In the genomic region with DNA sequence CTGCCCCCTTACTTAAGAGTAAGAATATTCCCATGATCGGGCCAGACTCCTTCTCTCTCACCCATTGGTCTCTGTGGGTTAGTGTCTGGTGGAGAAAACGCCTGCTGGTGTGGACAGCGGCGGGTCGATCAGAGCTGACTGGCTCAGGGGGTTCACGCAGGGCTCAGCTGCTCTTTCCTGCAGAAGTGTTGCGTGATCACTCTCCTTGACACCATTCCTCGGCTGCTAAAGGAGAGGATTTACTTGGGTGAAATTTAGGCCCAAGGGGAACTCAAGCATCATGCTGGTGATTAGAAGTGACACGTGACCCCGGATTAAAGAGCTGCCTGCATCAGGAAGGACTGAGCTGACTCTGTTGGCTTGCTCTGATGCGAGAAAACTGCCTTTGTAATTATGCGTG, we compare ENCODE assay signal across 28 mouse cellular contexts.
DNase-seq lines count a peak whose midpoint lies in the region; ATAC-seq and TF ChIP-seq lines count a peak whose summit lies in the region.
"Had no signal": no experiment of that assay in that cellular context is flagged by ENCODE, and none has a peak within 500 bp of the region (broad histone marks: within the 10 kb centered on the region; RNA-seq: fewer than 3 reads in every experiment).

No protein-coding gene starts in this region.

- no peak overlapping the region for H3K27ac ChIP-seq in heart, embryonic 14.5 days (replicated peaks in 1 of 2; ENCODE audit: control insufficient read depth in 1 of 2, insufficient read depth in 1 of 2, low read depth in 2 of 2, low read length in 2 of 2)
- H3K27ac ChIP-seq in kidney, embryonic 14.5 days (ENCODE audit: low read depth, low read length): no peak overlapping the region
- H3K27ac ChIP-seq: forebrain, embryonic 10.5 days; hindbrain, embryonic 12.5 days; kidney, postnatal 0 days; limb, embryonic 15.5 days; liver, embryonic 14.5 days had no signal

- no peaks in the 10 kb centered on the region for H3K36me3 ChIP-seq in heart, embryonic 14.5 days (ENCODE audit: control insufficient read depth, insufficient read depth, low read length)
- no peaks in the 10 kb centered on the region for H3K36me3 ChIP-seq in kidney, embryonic 14.5 days (ENCODE audit: control insufficient read depth, insufficient read depth, low read length)
- H3K36me3 ChIP-seq: forebrain, embryonic 10.5 days; G1E; hindbrain, embryonic 12.5 days; limb, embryonic 15.5 days had no signal

- DNase-seq in heart, postnatal 36 days: no peak
- peak; percentile 53 for DNase-seq in brain, embryonic 14.5 days (ENCODE audit: low read depth)
- DNase-seq in mesoderm, embryonic 11.5 days (ENCODE audit: low read depth, low spot score): peak; percentile 6
- peak; percentile 77 for DNase-seq in retina, embryonic 14.5 days (ENCODE audit: low spot score)
- DNase-seq in layer of hippocampus, adult 11-12 months (ENCODE audit: low spot score): no peak
- DNase-seq: adrenal gland, adult 2 months; B cell, adult 2 months; cerebellum, adult 11-12 months; cerebellum, postnatal 10 days; forebrain, postnatal 0 days; gastrocnemius, postnatal 14 days; heart, adult 18-20 months; kidney, adult 18-20 months; left cerebral cortex, postnatal 4 days; lung, embryonic 14.5 days; lung, postnatal 36 days; right cerebral cortex, postnatal 4 days; thymus, postnatal 25 days had no signal

- H3K27me3 ChIP-seq in heart, embryonic 14.5 days (ENCODE audit: control insufficient read depth, insufficient read depth, low read length): no peaks in the 10 kb centered on the region
- H3K27me3 ChIP-seq in kidney, embryonic 14.5 days (ENCODE audit: control insufficient read depth, insufficient read depth, low read length): no peaks in the 10 kb centered on the region
- H3K27me3 ChIP-seq: hindbrain, embryonic 12.5 days; limb, embryonic 15.5 days had no signal

- 17% methylated on average over 12 of the region's 12 CpGs for WGBS in heart, embryonic 14.5 days
- WGBS in kidney, embryonic 14.5 days: 37% methylated on average over 12 of the region's 12 CpGs

- TF ChIP-seq POLR2A in brain, embryonic 14.5 days (IDR thresholded peaks at IDR 0.05; ENCODE audit: borderline replicate concordance, extremely low read depth, insufficient read depth, insufficient read length, poor library complexity, severe bottlenecking): no peak

- H3K4me1 ChIP-seq in heart, embryonic 14.5 days (ENCODE audit: control insufficient read depth in 2 of 2, insufficient read depth in 2 of 2, low read length in 2 of 2): peaks cover 0 to 4% of the 10 kb centered on the region in 2 experiments; a peak in 1 of 4 replicates
- no peaks in the 10 kb centered on the region for H3K4me1 ChIP-seq in kidney, embryonic 14.5 days (ENCODE audit: control insufficient read depth, insufficient read depth, low read length)
- H3K4me1 ChIP-seq: hindbrain, embryonic 12.5 days; limb, embryonic 15.5 days had no signal

- H3K9me3 ChIP-seq in heart, embryonic 14.5 days (ENCODE audit: control insufficient read depth, low read length): no peaks in the 10 kb centered on the region
- H3K9me3 ChIP-seq in kidney, embryonic 14.5 days (ENCODE audit: control insufficient read depth, low read length): no peaks in the 10 kb centered on the region
- H3K9me3 ChIP-seq: forebrain, embryonic 10.5 days; limb, embryonic 15.5 days had no signal

- intact Hi-C loops in heart, postnatal 36 days (cut with DNase I): no loop called here

- no peak overlapping the region for H3K4me3 ChIP-seq in heart, embryonic 14.5 days (ENCODE audit: control insufficient read depth in 1 of 2, insufficient read depth in 1 of 2, low read depth in 1 of 2, low read length in 2 of 2)
- H3K4me3 ChIP-seq in kidney, embryonic 14.5 days (ENCODE audit: low read length): no peak overlapping the region
- H3K4me3 ChIP-seq: forebrain, embryonic 10.5 days; hindbrain, embryonic 12.5 days; limb, embryonic 15.5 days had no signal

- no peak for TF ChIP-seq CTCF in brain, embryonic 14.5 days (IDR thresholded peaks at IDR 0.05; ENCODE audit: borderline replicate concordance, extremely low read depth, insufficient read depth, insufficient read length)

- ATAC-seq in heart, embryonic 14.5 days (ENCODE audit: insufficient number of reproducible peaks, insufficient read depth, low FRiP score, low read depth): no peak
- ATAC-seq in kidney, embryonic 14.5 days (ENCODE audit: low FRiP score, low TSS enrichment): no peak
- ATAC-seq: forebrain, postnatal 0 days; inflammation-experienced regulatory T-cells, adult 6 months; Patski had no signal

- H3K9ac ChIP-seq in heart, embryonic 14.5 days (ENCODE audit: low read length): no peak overlapping the region
- H3K9ac ChIP-seq in kidney, embryonic 14.5 days (ENCODE audit: low read depth, low read length): no peak overlapping the region
- H3K9ac ChIP-seq: forebrain, postnatal 0 days; hindbrain, embryonic 12.5 days; limb, embryonic 15.5 days; liver, embryonic 14.5 days; lung, embryonic 14.5 days had no signal

- peak overlapping the region; percentile 18; the same call in 1 of the 2 replicates for H3K4me2 ChIP-seq in heart, embryonic 14.5 days (ENCODE audit: low read length)
- H3K4me2 ChIP-seq in kidney, embryonic 14.5 days (replicated peaks; ENCODE audit: low read depth, low read length): no peak overlapping the region
- H3K4me2 ChIP-seq: hindbrain, embryonic 12.5 days; limb, embryonic 15.5 days; lung, embryonic 14.5 days had no signal

Comparison
In these comparisons a context has a peak if more than half of its experiments do, and no peak if none do; other contexts are left out.
1. DNase-seq: peak in brain, embryonic 14.5 days (single experiment), mesoderm, embryonic 11.5 days (single experiment) and retina, embryonic 14.5 days (single experiment); none in heart, postnatal 36 days (0 of 2) and layer of hippocampus, adult 11-12 months (single experiment).